Mouse (Mus musculus) heart, embryonic 11.5 days (tissue): ENCODE measurements at regions not wholly inside any gene's neighbourhood (a gene's known extent, or its start where the extent isn't known, plus 50 kb on each side); places are given as distances from the start of the nearest gene placed in this dataset.
A peak's percentile ranks its signal among the peaks of the same experiment; 100 is the strongest.

Experiments
- ATAC-seq: fragments of 200-750 bp; cut with Nextera tagmentation; replicated peaks from 2 replicates; pipeline ENCODE4 v1.8.0; 2017; ENCODE audit warnings: moderate library complexity; ENCODE audit not compliant: insufficient number of reproducible peaks, low FRiP score, low TSS enrichment
- H3K27ac ChIP-seq: fragments of 300-500 bp; sonication (generic); 2 replicates; pipeline ENCODE4 v1.5.1; 2014; ENCODE audit warnings: mild to moderate bottlenecking, low read depth, low read length
- H3K27me3 ChIP-seq: fragments of 300-500 bp; sonication (generic); 2 replicates; pipeline ENCODE4 v1.6.1; 2014; ENCODE audit warnings: mild to moderate bottlenecking, low read length, mixed read lengths; ENCODE audit not compliant: control insufficient read depth, insufficient read depth
- H3K36me3 ChIP-seq: fragments of 300-500 bp; sonication (generic); 2 replicates; pipeline ENCODE4 v1.6.1; 2014; ENCODE audit warnings: mild to moderate bottlenecking, low read length, moderate library complexity, mixed read lengths; ENCODE audit not compliant: control insufficient read depth, insufficient read depth
- H3K4me1 ChIP-seq: fragments of 300-500 bp; sonication (generic); 2 replicates; pipeline ENCODE4 v1.6.1; 2014; ENCODE audit warnings: low read length; ENCODE audit not compliant: control insufficient read depth, insufficient read depth
- H3K4me2 ChIP-seq: fragments of 300-500 bp; sonication (generic); 2 replicates; pipeline ENCODE4 v1.6.1; 2014; ENCODE audit warnings: mild to moderate bottlenecking, moderate library complexity
- H3K4me3 ChIP-seq: fragments of 300-500 bp; sonication (generic); 2 replicates; pipeline ENCODE4 v1.5.1; 2014; ENCODE audit warnings: low read depth, low read length
- H3K9ac ChIP-seq: fragments of 300-500 bp; sonication (generic); 2 replicates; pipeline ENCODE4 v1.6.1; 2014; ENCODE audit warnings: mild to moderate bottlenecking, low read depth, low read length, moderate library complexity
- H3K9me3 ChIP-seq: fragments of 300-500 bp; sonication (generic); replicated peaks from 2 replicates; pipeline ENCODE4 v1.6.1; 2016; ENCODE audit warnings: low read length; ENCODE audit not compliant: control insufficient read depth
- WGBS: fragments of 180-500 bp; shearing (Covaris S2); extraction: QIAGEN DNeasy Blood & Tissue Kit; methylation state at CpG from one replicate; pipeline ENCODE4 v1.1.7; 2014; ENCODE audit not compliant: insufficient replicate concordance; 5-methylcytosine and 5-hydroxymethylcytosine counted together

DNA sequence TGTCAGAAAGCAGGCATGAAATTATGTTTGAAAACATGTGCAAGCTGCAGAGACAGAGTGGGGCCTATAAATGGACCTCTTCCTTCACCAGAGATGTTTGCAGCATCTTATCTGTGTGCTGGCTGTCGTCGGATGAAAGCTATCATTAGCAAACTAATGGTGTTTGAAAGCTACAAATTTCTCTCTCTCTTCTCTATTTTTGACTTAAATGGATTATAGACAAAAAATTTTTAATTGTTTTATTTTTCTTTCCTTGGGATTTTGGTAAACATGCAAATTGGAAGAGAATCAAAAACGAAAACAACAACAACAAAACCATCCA lies 236.9 kb upstream of the Npvf start:
- 12% methylated on average over 3 of the region's 3 CpGs for WGBS
- no peak overlapping the region for H3K4me3 ChIP-seq

DNA sequence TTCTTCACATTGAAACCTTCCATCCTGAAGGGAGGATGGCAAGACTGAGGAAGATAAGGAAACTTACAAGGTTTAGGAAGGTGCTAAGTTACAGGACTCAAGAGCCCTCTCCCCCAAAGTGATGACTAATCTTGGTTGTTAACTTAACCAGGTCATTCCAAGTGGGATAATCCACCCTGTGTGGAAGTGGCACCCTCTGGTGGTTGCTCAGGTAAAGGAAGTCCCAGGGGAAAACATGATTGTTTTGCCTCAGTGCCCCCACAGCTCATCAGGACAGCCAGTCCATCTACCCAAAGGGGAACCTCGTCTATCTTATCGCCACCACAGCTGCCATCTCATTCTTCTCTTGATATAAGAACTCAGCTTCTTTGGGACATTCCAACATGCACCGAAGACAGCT lies 244.6 kb upstream of the Npvf start:
- Histone ChIP-seq H3K27ac (no peak overlapping the region), H3K9me3 (no peaks in the 10 kb centered on the region), H3K4me1 (no peaks in the 10 kb centered on the region), H3K4me2 (no peak overlapping the region), H3K27me3 (no peaks in the 10 kb centered on the region), H3K4me3 (no peak overlapping the region), H3K36me3 (no peaks in the 10 kb centered on the region), H3K9ac (no peak overlapping the region)
- WGBS: 81% methylated on average over 3 of the region's 3 CpGs
- no peak for ATAC-seq

More for the DNA sequence above, 236.9 kb upstream of the Npvf start:
- no peaks in the 10 kb centered on the region for H3K36me3 ChIP-seq
- peak overlapping the region; percentile 92 for H3K27ac ChIP-seq
- ATAC-seq: no peak
- H3K9ac ChIP-seq: 0 out of 2 replicates have a peak overlapping the region, but pooled peaks have one; percentile 17
- no peaks in the 10 kb centered on the region; the same call in 1 of the 2 replicates for H3K27me3 ChIP-seq
- peaks cover 31% of the 10 kb centered on the region for H3K4me1 ChIP-seq
- peak overlapping the region; percentile 56 for H3K4me2 ChIP-seq
- no peaks in the 10 kb centered on the region for H3K9me3 ChIP-seq

DNA sequence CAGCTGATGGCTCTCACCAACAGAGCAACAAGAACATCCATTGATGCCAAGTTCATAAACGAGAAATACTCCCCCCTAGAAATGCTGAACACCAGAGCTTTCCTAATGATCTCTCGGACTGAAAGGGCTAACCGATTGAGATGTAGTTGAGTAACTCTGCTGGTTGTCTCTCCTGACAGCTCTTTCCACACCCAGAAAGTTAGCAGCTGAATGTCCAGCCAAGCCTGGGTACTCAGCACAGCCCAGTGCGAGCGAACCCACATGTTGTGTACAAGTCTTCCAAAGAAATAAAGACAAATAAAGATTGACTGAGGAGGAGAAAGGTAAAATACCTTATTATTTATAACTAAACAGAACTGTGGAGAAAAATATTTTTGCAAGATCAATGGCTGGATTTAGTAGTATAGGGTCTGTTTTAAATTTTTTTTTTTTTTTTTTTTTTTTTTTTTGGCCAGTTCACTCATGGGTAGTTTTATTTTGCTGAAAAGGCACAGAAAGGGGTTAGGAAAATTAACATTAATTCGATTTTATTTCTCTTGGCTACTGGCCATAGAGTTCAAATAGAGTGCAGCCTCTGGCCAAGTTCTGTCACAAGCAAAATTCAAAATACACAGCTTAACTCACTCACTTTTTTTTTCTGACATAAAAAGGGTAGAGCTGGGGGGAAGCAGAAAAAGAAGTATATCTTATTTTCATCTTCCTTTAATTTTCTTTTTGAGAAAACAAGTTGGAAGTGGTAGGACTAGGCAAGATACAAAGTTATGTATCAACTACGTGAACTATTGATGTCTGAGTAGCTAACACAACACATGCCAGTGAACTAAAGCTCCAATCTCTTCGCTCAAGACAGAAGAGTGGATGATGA lies 261.2 kb upstream of the Npvf start:
- no peaks in the 10 kb centered on the region for H3K4me1 ChIP-seq
- H3K36me3 ChIP-seq: no peaks in the 10 kb centered on the region
- no peak overlapping the region for H3K4me2 ChIP-seq
- no peaks in the 10 kb centered on the region for H3K27me3 ChIP-seq
- H3K9ac ChIP-seq: no peak overlapping the region
- 76% methylated on average over 8 of the region's 8 CpGs for WGBS
- no peaks in the 10 kb centered on the region for H3K9me3 ChIP-seq
- no peak for ATAC-seq
- peak overlapping the region; percentile 50; the same call in 1 of the 2 replicates for H3K27ac ChIP-seq
- H3K4me3 ChIP-seq: no peak overlapping the region

DNA sequence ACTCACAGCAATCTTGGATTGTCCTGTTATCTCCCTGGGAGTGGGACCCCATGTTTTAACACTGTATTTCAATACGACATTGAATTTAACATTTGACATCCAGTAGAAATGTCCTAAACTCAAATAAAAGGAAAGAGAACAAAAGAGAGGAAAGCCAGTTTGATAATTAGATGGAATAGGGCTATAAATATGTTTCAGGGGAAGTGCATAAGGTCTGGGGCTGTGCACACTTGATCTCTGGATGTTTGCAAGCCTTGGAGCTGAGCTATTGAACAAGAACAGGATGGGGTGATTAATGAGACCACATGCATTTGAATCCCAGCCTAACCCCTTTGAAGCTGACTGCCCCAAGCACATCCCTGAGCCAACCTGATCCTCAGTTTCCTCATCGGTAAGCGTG lies 264.0 kb upstream of the Npvf start:
- Histone ChIP-seq H3K27me3 (no peaks in the 10 kb centered on the region), H3K27ac (no peak overlapping the region), H3K4me2 (no peak overlapping the region), H3K4me3 (no peak overlapping the region), H3K4me1 (no peaks in the 10 kb centered on the region), H3K9me3 (no peaks in the 10 kb centered on the region), H3K9ac (no peak overlapping the region), H3K36me3 (no peaks in the 10 kb centered on the region)
- WGBS: 75% methylated on average over 3 of the region's 3 CpGs
- no peak for ATAC-seq

DNA sequence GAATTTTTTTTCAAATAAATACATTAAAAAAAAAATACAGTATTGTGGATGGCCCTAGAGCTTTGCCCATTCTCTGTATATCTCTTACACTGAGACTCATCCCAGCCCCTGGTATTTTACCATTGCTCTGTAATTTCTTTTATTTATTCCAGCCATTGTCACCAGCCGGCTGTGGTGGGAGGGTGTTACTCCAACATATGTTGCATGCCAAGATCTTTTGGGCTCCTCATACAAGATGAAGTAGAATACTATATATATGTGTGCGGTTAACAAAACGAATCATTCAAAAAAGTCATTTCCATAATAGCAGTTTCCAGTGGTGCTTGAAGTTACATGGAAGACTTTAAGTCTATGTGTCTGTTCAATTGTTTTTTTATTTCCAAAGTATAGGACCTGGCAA lies 268.0 kb upstream of the Npvf start:
- WGBS: 87% methylated on average over 3 of the region's 3 CpGs

DNA sequence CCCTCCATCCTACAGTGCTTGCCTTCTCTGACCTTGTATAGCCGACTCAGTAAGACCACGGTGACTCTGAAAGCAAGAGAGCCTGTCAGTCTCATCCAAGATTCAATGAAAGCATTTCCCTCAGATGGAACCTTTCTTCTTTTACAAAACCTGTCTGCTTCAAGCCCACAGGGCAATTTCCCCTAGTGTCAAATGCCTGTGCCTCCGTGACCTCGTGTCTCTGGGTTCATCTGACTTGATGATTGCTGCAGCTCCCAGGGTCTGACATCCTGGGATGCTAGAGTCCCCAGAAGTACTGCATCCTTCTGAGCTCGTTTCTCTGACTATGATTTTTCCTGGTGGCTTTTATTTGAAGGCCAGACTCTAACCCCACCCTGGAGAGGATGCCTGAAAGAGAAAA lies 270.3 kb upstream of the Npvf start:
- 42% methylated on average over 5 of the region's 5 CpGs for WGBS

More for the DNA sequence above, 268.0 kb upstream of the Npvf start:
- no peaks in the 10 kb centered on the region for H3K4me1 ChIP-seq
- H3K27ac ChIP-seq: no peak overlapping the region
- H3K9me3 ChIP-seq: no peaks in the 10 kb centered on the region
- no peaks in the 10 kb centered on the region for H3K36me3 ChIP-seq
- no peak overlapping the region for H3K4me3 ChIP-seq
- H3K4me2 ChIP-seq: no peak overlapping the region
- H3K27me3 ChIP-seq: no peaks in the 10 kb centered on the region
- no peak overlapping the region for H3K9ac ChIP-seq
- no peak for ATAC-seq

DNA sequence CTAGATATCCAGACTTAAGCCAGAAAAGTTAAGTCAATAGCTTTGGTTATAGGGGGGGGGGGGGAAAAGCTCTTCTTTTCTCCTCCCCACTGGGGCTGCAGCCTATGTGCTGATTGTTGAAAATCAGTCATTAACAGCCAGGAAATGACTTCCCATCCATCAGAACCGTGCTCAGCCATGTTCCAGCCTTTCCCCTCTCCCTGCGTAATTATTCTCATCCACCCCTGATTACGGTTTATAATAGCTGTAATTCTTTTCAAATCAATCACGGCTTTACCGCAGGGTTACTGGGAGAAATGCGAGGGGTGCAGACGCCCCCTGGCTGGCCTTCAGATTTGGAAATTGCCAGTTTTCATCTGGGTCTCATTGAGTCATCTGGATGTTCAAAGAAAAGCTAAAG lies 270.8 kb upstream of the Npvf start:
- Histone ChIP-seq H3K9me3 (no peaks in the 10 kb centered on the region), H3K9ac (no peak overlapping the region)
- no peak for ATAC-seq

More for the DNA sequence above, 270.3 kb upstream of the Npvf start:
- Histone ChIP-seq H3K4me2 (no peak overlapping the region), H3K27ac (no peak overlapping the region), H3K4me3 (no peak overlapping the region), H3K27me3 (no peaks in the 10 kb centered on the region), H3K36me3 (no peaks in the 10 kb centered on the region), H3K9me3 (no peaks in the 10 kb centered on the region), H3K4me1 (no peaks in the 10 kb centered on the region), H3K9ac (no peak overlapping the region)
- no peak for ATAC-seq

DNA sequence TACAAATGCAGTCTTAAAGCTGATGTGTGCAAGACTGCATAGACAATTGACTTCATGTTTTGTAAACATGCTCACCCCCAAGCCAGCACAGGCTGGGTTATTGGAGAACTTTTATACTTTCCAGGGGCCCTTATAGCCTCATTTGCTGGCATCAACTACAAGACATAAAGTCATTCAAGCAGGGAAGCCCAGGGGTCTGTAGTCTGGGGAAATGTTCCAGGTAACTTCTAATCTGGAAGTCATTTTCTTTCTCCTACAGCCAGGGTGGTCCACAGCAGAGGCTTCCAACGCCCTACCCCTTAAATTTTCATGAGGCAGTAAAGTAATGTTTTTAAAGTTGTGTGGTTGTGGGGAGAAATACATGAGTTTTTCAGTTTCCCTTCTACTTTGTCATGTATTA lies 272.1 kb upstream of the Npvf start:
- H3K4me3 ChIP-seq: no peak overlapping the region
- no peaks in the 10 kb centered on the region for H3K36me3 ChIP-seq
- H3K4me1 ChIP-seq: no peaks in the 10 kb centered on the region
- no peak for ATAC-seq
- 76% methylated on average over 1 of the region's 1 CpGs for WGBS
- H3K9me3 ChIP-seq: no peaks in the 10 kb centered on the region
- no peak overlapping the region for H3K9ac ChIP-seq
- no peak overlapping the region for H3K4me2 ChIP-seq
- H3K27me3 ChIP-seq: no peaks in the 10 kb centered on the region
- H3K27ac ChIP-seq: no peak overlapping the region

More for the DNA sequence above, 270.8 kb upstream of the Npvf start:
- Histone ChIP-seq H3K27me3 (no peaks in the 10 kb centered on the region), H3K4me2 (no peak overlapping the region), H3K36me3 (no peaks in the 10 kb centered on the region), H3K27ac (no peak overlapping the region), H3K4me3 (no peak overlapping the region), H3K4me1 (no peaks in the 10 kb centered on the region)
- 60% methylated on average over 7 of the region's 7 CpGs for WGBS

DNA sequence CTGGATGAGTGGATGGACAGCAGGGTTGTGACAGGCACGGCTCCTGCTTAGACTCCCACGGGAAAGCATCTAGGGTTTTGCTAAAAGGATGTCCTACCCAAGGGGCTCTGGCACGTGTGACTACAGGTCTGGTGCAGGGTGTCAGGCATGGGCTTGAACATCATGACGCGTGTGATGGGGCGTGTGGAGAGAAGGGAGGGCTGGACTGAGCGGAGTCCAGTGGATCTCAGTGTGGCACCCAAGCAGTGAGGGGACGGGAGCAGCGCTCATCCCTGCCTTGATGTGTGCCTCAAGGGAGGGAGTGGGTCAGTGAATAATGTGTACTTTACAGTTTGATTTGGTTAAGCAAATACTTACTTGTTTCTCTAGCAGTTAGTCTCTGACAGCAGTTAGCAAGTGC lies 275.3 kb upstream of the Npvf start:
- peaks cover 5% of the 10 kb centered on the region for H3K27me3 ChIP-seq
- H3K27ac ChIP-seq: no peak overlapping the region
- ATAC-seq: no peak
- H3K4me2 ChIP-seq: no peak overlapping the region
- H3K4me1 ChIP-seq: no peaks in the 10 kb centered on the region
- H3K4me3 ChIP-seq: no peak overlapping the region
- H3K9ac ChIP-seq: no peak overlapping the region
- H3K9me3 ChIP-seq: no peaks in the 10 kb centered on the region
- H3K36me3 ChIP-seq: no peaks in the 10 kb centered on the region
- WGBS: 69% methylated on average over 9 of the region's 9 CpGs
